Mouse (Mus musculus): ENCODE results near the gene Polr2e.

GRCm38 (mm10) chr10:79996272-79997033 lies 43.1 kb downstream of the Polr2e start, which contains the start of gene Abca7:
- no peak for TF ChIP-seq CTCF (IDR thresholded peaks at IDR 0.05; ENCODE audit: low read depth, low read length)
- no peak for TF ChIP-seq POLR2A (IDR thresholded peaks at IDR 0.05; ENCODE audit: borderline replicate concordance, low read depth, low read length)
